Mouse (Mus musculus) forebrain, postnatal 0 days (tissue): ENCODE measurements at regions not wholly inside any gene's neighbourhood (a gene's known extent, or its start where the extent isn't known, plus 50 kb on each side); places are given as distances from the start of the nearest gene placed in this dataset.

Experiments used
- ATAC-seq: fragments of 200-750 bp; cut with Nextera tagmentation; 2 replicates; pipeline ENCODE4 v1.8.0; 2017; ENCODE audit warnings: mild to moderate bottlenecking, moderate library complexity
- DNase-seq: peaks from one replicate; pipeline ENCODE4 v3.0.0-alpha.2; 2015
- H3K27ac ChIP-seq: fragments of 300-500 bp; sonication (generic); 2 replicates; pipeline ENCODE4 v1.5.1; 2014; ENCODE audit warnings: low read depth, mild to moderate bottlenecking, antibody characterized with exemption, low read length, moderate library complexity, mixed read lengths
- H3K27me3 ChIP-seq: fragments of 300-500 bp; sonication (generic); 2 replicates; pipeline ENCODE4 v1.6.1; 2014; ENCODE audit warnings: mild to moderate bottlenecking, low read length, mixed read lengths; ENCODE audit not compliant: insufficient read depth
- H3K36me3 ChIP-seq: fragments of 300-500 bp; sonication (generic); 2 replicates; pipeline ENCODE4 v1.6.1; 2014; ENCODE audit warnings: mild to moderate bottlenecking, moderate library complexity; ENCODE audit not compliant: insufficient read depth
- H3K4me1 ChIP-seq: fragments of 300-500 bp; sonication (generic); 2 replicates; pipeline ENCODE4 v1.6.1; 2014; ENCODE audit warnings: antibody characterized with exemption; ENCODE audit not compliant: insufficient read depth
- H3K4me2 ChIP-seq: fragments of 300-500 bp; sonication (generic); 2 replicates; pipeline ENCODE4 v1.6.1; 2014; ENCODE audit warnings: low read depth, mild to moderate bottlenecking, moderate library complexity
- H3K4me3 ChIP-seq: fragments of 300-500 bp; sonication (generic); 2 replicates; pipeline ENCODE4 v1.5.1; 2014; ENCODE audit warnings: low read depth, low read length, mixed read lengths
- H3K9ac ChIP-seq: fragments of 300-500 bp; sonication (generic); 2 replicates; pipeline ENCODE4 v1.6.1; 2014; ENCODE audit warnings: mild to moderate bottlenecking
- H3K9me3 ChIP-seq: fragments of 300-500 bp; sonication (generic); 2 replicates; pipeline ENCODE4 v1.6.1; 2016; ENCODE audit warnings: low read length
- CTCF ChIP-seq: sonication (generic); IDR thresholded peaks from 2 replicates; pipeline ENCODE4 v1.5.1; 2016; ENCODE audit warnings: antibody characterized with exemption, control low read depth, low read depth
- WGBS: fragments of 180-500 bp; shearing (Covaris S2); extraction: QIAGEN DNeasy Blood & Tissue Kit; methylation state at CpG from one replicate; pipeline ENCODE4 v1.1.7; 2014; 5-methylcytosine and 5-hydroxymethylcytosine counted together

- 83% methylated on average over 6 of the region's 6 CpGs for WGBS
- Histone ChIP-seq H3K9ac (no peak overlapping the region), H3K36me3 (no peaks in the 10 kb centered on the region), H3K4me2 (no peak overlapping the region), H3K27me3 (no peaks in the 10 kb centered on the region), H3K4me3 (no peak overlapping the region), H3K9me3 (no peaks in the 10 kb centered on the region), H3K27ac (no peak overlapping the region), H3K4me1 (no peaks in the 10 kb centered on the region)
- no peak for TF ChIP-seq CTCF
- DNase-seq = no peak
- no peak for ATAC-seq
Measured at GRCm38 (mm10) chr14:33856992-33857391, 66.4 kb upstream of the Gdf10 start.

- Histone ChIP-seq H3K4me3 (no peak overlapping the region), H3K27ac (no peak overlapping the region), H3K9ac (no peak overlapping the region), H3K36me3 (no peaks in the 10 kb centered on the region), H3K9me3 (no peaks in the 10 kb centered on the region), H3K27me3 (no peaks in the 10 kb centered on the region), H3K4me2 (no peak overlapping the region), H3K4me1 (no peaks in the 10 kb centered on the region)
- DNase-seq = no peak
- no peak for TF ChIP-seq CTCF
- no peak for ATAC-seq
- WGBS = 67% methylated on average over 1 of the region's 1 CpGs
Measured at GRCm38 (mm10) chr14:33864796-33865195, 58.6 kb upstream of the Gdf10 start.

- no peak for TF ChIP-seq CTCF
- H3K27ac ChIP-seq = no peak overlapping the region
- H3K4me1 ChIP-seq = no peaks in the 10 kb centered on the region
- no peaks in the 10 kb centered on the region for H3K9me3 ChIP-seq
- 84% methylated on average over 2 of the region's 2 CpGs for WGBS
- no peaks in the 10 kb centered on the region for H3K36me3 ChIP-seq
- H3K4me3 ChIP-seq = no peak overlapping the region
- H3K9ac ChIP-seq = no peak overlapping the region
- H3K4me2 ChIP-seq = no peak overlapping the region
- no peak for ATAC-seq
- DNase-seq = no peak
- H3K27me3 ChIP-seq = no peaks in the 10 kb centered on the region
Measured at GRCm38 (mm10) chr14:33865746-33866145, 57.6 kb upstream of the Gdf10 start.

GRCm38 (mm10) chr14:33867674-33868073, 55.7 kb upstream of the Gdf10 start:
- H3K27me3 ChIP-seq = no peaks in the 10 kb centered on the region
- no peaks in the 10 kb centered on the region for H3K9me3 ChIP-seq
- no peak for DNase-seq
- H3K4me1 ChIP-seq = no peaks in the 10 kb centered on the region
- no peak overlapping the region for H3K9ac ChIP-seq
- 99% methylated on average over 3 of the region's 3 CpGs for WGBS
- H3K27ac ChIP-seq = no peak overlapping the region
- no peak for ATAC-seq
- no peak for TF ChIP-seq CTCF
- H3K4me2 ChIP-seq = no peak overlapping the region
- H3K4me3 ChIP-seq = no peak overlapping the region
- no peaks in the 10 kb centered on the region for H3K36me3 ChIP-seq
